Mouse (Mus musculus) kidney, adult 2 months (tissue): ENCODE measurements around the gene Cnpy4.
"Not testable (repeated sequence)": the region's sequence is repeated elsewhere in the genome, so short reads cannot be mapped to it uniquely, and the experiment has no call there.

Source experiments
- CTCF ChIP-seq: fragments of 200-500 bp; conservative IDR thresholded peaks from 2 replicates; pipeline ENCODE4 v1.5.1; 2011; ENCODE audit warnings: low read depth, mild to moderate bottlenecking, control low read depth, low read length, moderate library complexity, mixed read lengths; ENCODE audit not compliant: insufficient read depth, insufficient read length
- POLR2A ChIP-seq: fragments of 200-500 bp; IDR thresholded peaks from one replicate; pipeline ENCODE4 v1.6.1; 2011; ENCODE audit warnings: low read depth, low read length, control low read depth

GRCm38 (mm10) chr5:138216632-138217031, 29.3 kb downstream of the Cnpy4 start:
- TF ChIP-seq CTCF, POLR2A: not testable (repeated sequence)
